Comparison of ENCODE assay signal across 20 mouse cellular contexts in the genomic region with DNA sequence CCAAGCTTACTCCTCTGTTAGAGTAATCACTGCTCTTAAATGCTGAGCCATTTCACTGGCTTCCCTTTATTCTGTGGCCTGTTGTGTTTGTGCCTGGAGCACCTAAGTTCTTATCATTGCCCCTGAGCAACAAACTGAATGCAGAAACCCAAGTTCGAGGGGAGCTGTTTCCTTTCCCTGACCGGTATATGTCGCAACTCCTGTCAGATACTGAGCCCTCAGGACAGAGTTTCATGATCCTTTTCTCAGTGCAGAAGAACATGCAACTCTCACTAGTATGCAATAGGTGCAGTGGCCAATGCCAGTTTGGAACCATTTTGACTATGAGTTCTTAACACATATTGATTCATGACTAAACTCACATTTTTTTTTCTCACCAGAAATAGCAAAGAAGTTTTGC. TPM values are rescaled to one million over a fixed set of nuclear protein-coding genes. Genes with fewer than 3 reads are reported as not detected.
A peak's percentile ranks its signal among the peaks of the same experiment; 100 is the strongest.
DNase-seq lines count a peak whose midpoint lies in the region; ATAC-seq lines count a peak whose summit lies in the region.
"Had no signal": no experiment of that assay in that cellular context is flagged by ENCODE, and none has a peak within 500 bp of the region (broad histone marks: within the 10 kb centered on the region; RNA-seq: fewer than 3 reads in every experiment).

No protein-coding gene starts in this region.

- no peak for ATAC-seq in kidney, embryonic 16.5 days (ENCODE audit: low FRiP score, low TSS enrichment)
- ATAC-seq in liver, embryonic 12.5 days: no peak
- ATAC-seq in neural tube, embryonic 15.5 days (ENCODE audit: low FRiP score): no peak
- no peak for ATAC-seq in hindbrain, embryonic 13.5 days (ENCODE audit: low FRiP score)
- ATAC-seq: midbrain, embryonic 16.5 days had no signal

- 80% methylated on average over 3 of the region's 3 CpGs for WGBS in kidney, embryonic 16.5 days
- 18% methylated on average over 3 of the region's 3 CpGs for WGBS in liver, embryonic 12.5 days (ENCODE audit: insufficient replicate concordance)
- WGBS in neural tube, embryonic 15.5 days: 80% methylated on average over 3 of the region's 3 CpGs
- WGBS in hindbrain, embryonic 13.5 days: 96% methylated on average over 3 of the region's 3 CpGs

- H3K36me3 ChIP-seq in kidney, embryonic 16.5 days (ENCODE audit: insufficient read depth, low read length): no peaks in the 10 kb centered on the region
- no peaks in the 10 kb centered on the region for H3K36me3 ChIP-seq in liver, embryonic 12.5 days
- H3K36me3 ChIP-seq in neural tube, embryonic 15.5 days: no peaks in the 10 kb centered on the region
- H3K36me3 ChIP-seq in hindbrain, embryonic 13.5 days: no peaks in the 10 kb centered on the region
- H3K36me3 ChIP-seq: embryonic facial prominence, embryonic 12.5 days; forebrain, embryonic 10.5 days; heart, embryonic 13.5 days; lung, embryonic 15.5 days; stomach, embryonic 15.5 days had no signal

- DNase-seq in kidney, adult 18-20 months: no peak
- DNase-seq in fat pad, adult 2 months (ENCODE audit: extremely low read depth, low read depth, low spot score): peak; percentile 40
- DNase-seq in c-Kit-positive CD71-positive TER-119-positive erythroid progenitor cells, embryonic 14.5 days (ENCODE audit: low spot score): no peak
- no peak for DNase-seq in retina, embryonic 14.5 days (ENCODE audit: low spot score)
- DNase-seq: adrenal gland, postnatal 14 days; B cell, adult 2 months; cerebellum, postnatal 10 days; heart, postnatal 4 days; kidney, postnatal 25 days had no signal

- peak overlapping the region; percentile 37 for H3K4me2 ChIP-seq in kidney, embryonic 16.5 days (replicated peaks; ENCODE audit: low read depth, low read length)
- peak overlapping the region; percentile 16; the same call in 1 of the 2 replicates for H3K4me2 ChIP-seq in liver, embryonic 12.5 days
- peak overlapping the region; percentile 9; the same call in 1 of the 2 replicates for H3K4me2 ChIP-seq in neural tube, embryonic 15.5 days
- H3K4me2 ChIP-seq in hindbrain, embryonic 13.5 days: no peak overlapping the region
- H3K4me2 ChIP-seq: embryonic facial prominence, embryonic 12.5 days; heart, embryonic 13.5 days; lung, embryonic 15.5 days; stomach, embryonic 15.5 days had no signal

- no peak overlapping the region for H3K27ac ChIP-seq in kidney, embryonic 16.5 days (ENCODE audit: low read length)
- no peak overlapping the region for H3K27ac ChIP-seq in liver, embryonic 12.5 days
- no peak overlapping the region for H3K27ac ChIP-seq in neural tube, embryonic 15.5 days (replicated peaks)
- H3K27ac ChIP-seq in hindbrain, embryonic 13.5 days: no peak overlapping the region
- H3K27ac ChIP-seq: embryonic facial prominence, embryonic 12.5 days; forebrain, embryonic 10.5 days; heart, embryonic 13.5 days; lung, embryonic 15.5 days; stomach, embryonic 15.5 days had no signal

- no peaks in the 10 kb centered on the region for H3K9me3 ChIP-seq in kidney, embryonic 16.5 days (ENCODE audit: low read length)
- no peaks in the 10 kb centered on the region for H3K9me3 ChIP-seq in liver, embryonic 12.5 days (replicated peaks)
- H3K9me3 ChIP-seq in neural tube, embryonic 15.5 days (replicated peaks): no peaks in the 10 kb centered on the region
- H3K9me3 ChIP-seq in hindbrain, embryonic 13.5 days: no peaks in the 10 kb centered on the region
- H3K9me3 ChIP-seq: embryonic facial prominence, embryonic 12.5 days; forebrain, embryonic 10.5 days; heart, embryonic 13.5 days; lung, embryonic 15.5 days; megakaryocyte, embryonic 14.5 days; stomach, embryonic 15.5 days had no signal

- H3K27me3 ChIP-seq in kidney, embryonic 16.5 days (ENCODE audit: insufficient read depth, low read length): no peaks in the 10 kb centered on the region
- peaks cover 41% of the 10 kb centered on the region for H3K27me3 ChIP-seq in liver, embryonic 12.5 days (replicated peaks)
- H3K27me3 ChIP-seq in neural tube, embryonic 15.5 days (replicated peaks): peaks cover 3% of the 10 kb centered on the region; the same call in 1 of the 2 replicates
- peaks cover 47% of the 10 kb centered on the region for H3K27me3 ChIP-seq in hindbrain, embryonic 13.5 days
- H3K27me3 ChIP-seq: stomach, embryonic 15.5 days had no signal

- H3K9ac ChIP-seq in kidney, embryonic 16.5 days (replicated peaks; ENCODE audit: low read length): no peak overlapping the region
- no peak overlapping the region for H3K9ac ChIP-seq in liver, embryonic 12.5 days
- H3K9ac ChIP-seq in neural tube, embryonic 15.5 days (replicated peaks): no peak overlapping the region
- H3K9ac ChIP-seq in hindbrain, embryonic 13.5 days: no peak overlapping the region
- H3K9ac ChIP-seq: embryonic facial prominence, embryonic 12.5 days; heart, embryonic 13.5 days; lung, embryonic 15.5 days; stomach, embryonic 15.5 days had no signal

- peaks cover 18% of the 10 kb centered on the region for H3K4me1 ChIP-seq in kidney, embryonic 16.5 days (ENCODE audit: insufficient read depth, low read length)
- H3K4me1 ChIP-seq in liver, embryonic 12.5 days: no peaks in the 10 kb centered on the region
- H3K4me1 ChIP-seq in neural tube, embryonic 15.5 days: peaks cover 17% of the 10 kb centered on the region
- H3K4me1 ChIP-seq in hindbrain, embryonic 13.5 days (replicated peaks): peaks cover 20% of the 10 kb centered on the region
- H3K4me1 ChIP-seq: embryonic facial prominence, embryonic 12.5 days had no signal

- H3K4me3 ChIP-seq in kidney, embryonic 16.5 days (ENCODE audit: low read length): no peak overlapping the region
- H3K4me3 ChIP-seq in liver, embryonic 12.5 days: no peak overlapping the region
- H3K4me3 ChIP-seq in neural tube, embryonic 15.5 days (replicated peaks): no peak overlapping the region
- H3K4me3 ChIP-seq in hindbrain, embryonic 13.5 days: no peak overlapping the region
- H3K4me3 ChIP-seq: embryonic facial prominence, embryonic 12.5 days; forebrain, embryonic 10.5 days; heart, embryonic 13.5 days; lung, embryonic 15.5 days; megakaryocyte, embryonic 14.5 days; stomach, embryonic 15.5 days had no signal

RNA-seq across cellular contexts. Expression of a gene that starts 2.9 kb away (rescaled TPM):
- polyA plus RNA-seq in kidney, embryonic 16.5 days (2015; fragmentation: Nextera tagmentation; extraction: Ambion mirVana): 18.5 and 20.5 TPM in 2 replicates
- polyA plus RNA-seq in liver, embryonic 12.5 days (2016; fragmentation: Nextera tagmentation; extraction: Ambion mirVana): 6.0 and 6.1 TPM in 2 replicates
- polyA plus RNA-seq in neural tube, embryonic 15.5 days (2015; fragmentation: Nextera tagmentation; extraction: Ambion mirVana): 2.7 and 3.2 TPM in 2 replicates
- polyA plus RNA-seq in hindbrain, embryonic 13.5 days (2015; fragmentation: Nextera tagmentation; extraction: Ambion mirVana): 1.7 and 1.9 TPM in 2 replicates
